12 mouse cellular contexts compared by ENCODE assay signal in the genomic region with DNA sequence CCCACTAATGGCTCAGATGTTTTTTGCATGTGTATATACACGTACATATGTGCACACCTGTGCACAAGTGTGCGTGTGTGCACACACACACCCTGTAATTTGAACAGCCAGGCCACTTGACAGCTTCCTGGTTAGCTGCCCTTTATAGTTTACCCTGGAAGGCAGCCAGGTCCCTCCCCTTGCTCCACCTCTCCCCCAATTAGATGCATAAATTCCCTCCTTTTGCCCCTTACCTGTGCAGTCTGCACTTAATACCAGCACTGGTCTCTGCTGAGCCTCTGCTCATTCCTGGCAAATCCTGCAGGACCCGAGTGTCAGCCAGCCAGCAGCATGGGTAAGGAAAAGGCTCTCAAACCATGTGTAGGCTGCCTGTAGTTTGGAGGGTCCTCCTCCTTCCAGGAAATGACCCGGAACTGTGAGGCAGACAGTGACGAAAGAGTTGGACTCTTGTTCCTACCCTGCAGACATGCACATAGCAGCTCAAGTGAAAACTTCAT. TPM values are rescaled to one million over a fixed set of nuclear protein-coding genes. Genes with fewer than 3 reads are reported as not detected.
A peak's percentile ranks its signal among the peaks of the same experiment; 100 is the strongest.
DNase-seq lines count a peak whose midpoint lies in the region; ATAC-seq and TF ChIP-seq lines count a peak whose summit lies in the region.
"Had no signal": no experiment of that assay in that cellular context is flagged by ENCODE, and none has a peak within 500 bp of the region (broad histone marks: within the 10 kb centered on the region; RNA-seq: fewer than 3 reads in every experiment).

A gene (plus strand): TSS at position 228 of the 497 bp plus-strand sequence.

- WGBS in kidney, embryonic 14.5 days: 11% methylated on average over 5 of the region's 5 CpGs
- WGBS in lung, embryonic 15.5 days: 23% methylated on average over 5 of the region's 5 CpGs

- no peak for TF ChIP-seq CTCF in G1E (IDR thresholded peaks at IDR 0.05; ENCODE audit: low read depth, low read length)

- no peak within 1 kb of the TSS for H3K4me3 ChIP-seq in G1E (ENCODE audit: low read depth, low read length)
- H3K4me3 ChIP-seq in kidney, embryonic 14.5 days (ENCODE audit: low read length): no peak within 1 kb of the TSS
- no peak within 1 kb of the TSS for H3K4me3 ChIP-seq in lung, embryonic 15.5 days
- H3K4me3 ChIP-seq: forebrain, embryonic 10.5 days; heart, embryonic 15.5 days had no signal

- peak within 1 kb of the TSS; percentile 15; the same call in 1 of the 2 replicates for H3K4me2 ChIP-seq in kidney, embryonic 14.5 days (replicated peaks; ENCODE audit: low read depth, low read length)
- 0 out of 2 replicates have a peak within 1 kb of the TSS, but pooled peaks have one; percentile 5 for H3K4me2 ChIP-seq in lung, embryonic 15.5 days
- H3K4me2 ChIP-seq: heart, embryonic 15.5 days had no signal

- 0 out of 2 replicates have a peak within 1 kb of the TSS, but pooled peaks have one; percentile 30 for H3K27ac ChIP-seq in kidney, embryonic 14.5 days (ENCODE audit: low read depth, low read length)
- peak within 1 kb of the TSS; percentile 66 for H3K27ac ChIP-seq in lung, embryonic 15.5 days
- H3K27ac ChIP-seq: forebrain, embryonic 10.5 days; heart, embryonic 15.5 days; macrophage had no signal

- peaks cover 42% of the 10 kb centered on the region for H3K27me3 ChIP-seq in G1E (ENCODE audit: insufficient read depth, low read length)
- H3K27me3 ChIP-seq in kidney, embryonic 14.5 days (ENCODE audit: control insufficient read depth, insufficient read depth, low read length): no peaks in the 10 kb centered on the region
- no peaks in the 10 kb centered on the region for H3K27me3 ChIP-seq in lung, embryonic 15.5 days
- H3K27me3 ChIP-seq: heart, embryonic 15.5 days had no signal

- H3K36me3 ChIP-seq in G1E (replicated peaks): no peaks in the 10 kb centered on the region
- no peaks in the 10 kb centered on the region for H3K36me3 ChIP-seq in kidney, embryonic 14.5 days (ENCODE audit: control insufficient read depth, insufficient read depth, low read length)
- no peaks in the 10 kb centered on the region for H3K36me3 ChIP-seq in lung, embryonic 15.5 days
- H3K36me3 ChIP-seq: forebrain, embryonic 10.5 days; heart, embryonic 15.5 days had no signal

- no peak; the same call in 1 of the 2 replicates for ATAC-seq in G1E (ENCODE audit: extremely low read depth, insufficient number of reproducible peaks, low FRiP score, poor library complexity, severe bottlenecking)
- ATAC-seq in kidney, embryonic 14.5 days (ENCODE audit: low FRiP score, low TSS enrichment): peak; percentile 56
- peak; percentile 67 for ATAC-seq in lung, embryonic 15.5 days (ENCODE audit: borderline replicate concordance, extremely low read depth, low FRiP score, low TSS enrichment)

- H3K4me1 ChIP-seq in G1E (ENCODE audit: insufficient read depth, low read depth, low read length): peaks cover 42% of the 10 kb centered on the region
- peaks cover 12% of the 10 kb centered on the region; the same call in 1 of the 2 replicates for H3K4me1 ChIP-seq in kidney, embryonic 14.5 days (ENCODE audit: control insufficient read depth, insufficient read depth, low read length)
- H3K4me1 ChIP-seq in lung, embryonic 15.5 days: peaks cover 14% of the 10 kb centered on the region; the same call in 1 of the 2 replicates
- H3K4me1 ChIP-seq: heart, embryonic 15.5 days had no signal

- H3K9me3 ChIP-seq in G1E (replicated peaks): no peaks in the 10 kb centered on the region
- H3K9me3 ChIP-seq in kidney, embryonic 14.5 days (ENCODE audit: control insufficient read depth, low read length): no peaks in the 10 kb centered on the region
- no peaks in the 10 kb centered on the region for H3K9me3 ChIP-seq in lung, embryonic 15.5 days
- H3K9me3 ChIP-seq: forebrain, embryonic 10.5 days; heart, embryonic 15.5 days had no signal

- H3K9ac ChIP-seq in kidney, embryonic 14.5 days (ENCODE audit: low read depth, low read length): no peak within 1 kb of the TSS
- no peak within 1 kb of the TSS for H3K9ac ChIP-seq in lung, embryonic 15.5 days
- H3K9ac ChIP-seq: heart, embryonic 15.5 days had no signal

- DNase-seq in adrenal gland, postnatal 10 days: no peak
- DNase-seq in adrenal gland, adult 8-10 months: no peak
- no peak for DNase-seq in G1E (ENCODE audit: low spot score)
- no peak for DNase-seq in cerebellum, postnatal 36 days
- no peak for DNase-seq in cerebellum, adult 11-12 months
- DNase-seq in right cerebral cortex, postnatal 25 days: no peak
- DNase-seq: cerebellum, postnatal 14 days had no signal

RNA-seq across cellular contexts. Expression of the gene that starts here (rescaled TPM):
- 10 to 100 TPM; 12.8 to 26.9 TPM for total RNA-seq in adrenal gland, postnatal 10 days (2021)
- total RNA-seq in adrenal gland, adult 8-10 months (2022): 10 to 100 TPM in 1 of 4 experiments, 1 to 10 TPM in 3; 5.4 to 11.5 (median 6.4) TPM
- total RNA-seq in G1E (2014; fragmentation: Nextera tagmentation) (7.9 and 11.2 TPM in 2 replicates), G1E (2017) (41.5 and 58.9 TPM in 2 replicates)
- polyA plus RNA-seq in G1E (2012): 3.2 and 3.5 TPM in 2 replicates
- polyA plus RNA-seq in kidney, embryonic 14.5 days (2014; fragmentation: Nextera tagmentation; extraction: Ambion mirVana): 0.41 and 1.6 TPM in 2 replicates
- polyA plus RNA-seq in lung, embryonic 15.5 days (2015; fragmentation: Nextera tagmentation; extraction: Ambion mirVana): 7.5 and 8.5 TPM in 2 replicates
- polyA plus RNA-seq: forebrain, embryonic 10.5 days had no signal
